Mouse (Mus musculus) heart, adult 2 months (tissue): Measurements from ENCODE around the gene Gon7. TPM values are rescaled to one million over a fixed set of nuclear protein-coding genes. Genes with fewer than 3 reads are reported as not detected.

ENCODE experiments used
- DNase-seq, 2 experiments: peaks; one replicate each; pipeline ENCODE4 v3.0.0; 2021
- H3K27ac ChIP-seq: fragments of 200-600 bp; 2 replicates; pipeline ENCODE4 v1.8.1; 2022
- H3K27me3 ChIP-seq: fragments of 200-500 bp; 2 replicates; pipeline ENCODE4 v1.6.1; 2012; ENCODE audit warnings: mild to moderate bottlenecking, low read length, inconsistent platforms, mixed read lengths; ENCODE audit not compliant: control insufficient read depth, insufficient read depth
- H3K36me3 ChIP-seq: fragments of 200-500 bp; 2 replicates; pipeline ENCODE4 v1.6.1; 2012; ENCODE audit warnings: low read length, inconsistent platforms; ENCODE audit not compliant: control insufficient read depth, insufficient read depth
- H3K4me1 ChIP-seq: fragments of 200-500 bp; 2 replicates; pipeline ENCODE4 v1.6.1; 2011; ENCODE audit warnings: low read length; ENCODE audit not compliant: control insufficient read depth, insufficient read depth
- H3K4me3 ChIP-seq: fragments of 200-600 bp; 2 replicates; pipeline ENCODE4 v1.8.1; 2022
- H3K79me2 ChIP-seq: fragments of 200-500 bp; replicated peaks from 2 replicates; pipeline ENCODE4 v1.6.1; 2012; ENCODE audit warnings: mild to moderate bottlenecking, inconsistent platforms, low read length, moderate library complexity, mixed read lengths; ENCODE audit not compliant: control insufficient read depth, insufficient read depth
- H3K9ac ChIP-seq: fragments of 200-500 bp; 2 replicates; pipeline ENCODE4 v1.6.1; 2012; ENCODE audit warnings: low read depth, mild to moderate bottlenecking, control low read depth, inconsistent platforms, low read length, mixed read lengths
- CTCF ChIP-seq: fragments of 200-600 bp; IDR thresholded peaks from 2 replicates; pipeline ENCODE4 v1.8.1; 2022; ENCODE audit warnings: antibody characterized with exemption, mild to moderate bottlenecking, moderate library complexity
- EP300 ChIP-seq: fragments of 200-500 bp; IDR thresholded peaks from 2 replicates; pipeline ENCODE4 v1.6.1; 2011; ENCODE audit warnings: low read depth, low read length, control low read depth; ENCODE audit not compliant: insufficient read depth
- POLR2A ChIP-seq: fragments of 200-500 bp; IDR thresholded peaks from 2 replicates; pipeline ENCODE4 v1.6.1; 2011; ENCODE audit warnings: mild to moderate bottlenecking, low read depth, low read length, control low read depth; ENCODE audit not compliant: insufficient read depth
- WGBS: fragments of 180-500 bp; shearing (Covaris S2); methylation state at CpG from one replicate; pipeline ENCODE4 v1.1.7; 2018; 5-methylcytosine and 5-hydroxymethylcytosine counted together
- intact Hi-C: fragments of 180-260 bp; cut with DNase I; formaldehyde crosslinking; loops from one replicate; pipeline ENCODE4 v1.15.1; 2025
- polyA plus RNA-seq: library from polyadenylated mRNA; depleted of rRNA; stranded (reverse); fragments of >200 nt; gene quantifications from 2 replicates; pipeline ENCODE4 v1.2.3, GENCODE M21; 2012
- total RNA-seq, 2 experiments: library from RNA; stranded (reverse); gene quantifications; 2 replicates each; pipeline ENCODE4 v1.2.3; 2021

Gon7 gene
- total and polyA plus RNA-seq, 3 experiments: 5.9 to 10.4 (median 9.8) TPM

- H3K36me3 ChIP-seq: peaks cover 9% of the 10 kb centered on the region
- peak; percentile 73 for TF ChIP-seq CTCF
- TF ChIP-seq POLR2A: no peak
- H3K9ac ChIP-seq: no peak overlapping the region
- H3K79me2 ChIP-seq: no peaks in the 10 kb centered on the region; the same call in 1 of the 2 replicates
- WGBS: 63% methylated on average over 3 of the region's 3 CpGs
- no peaks in the 10 kb centered on the region for H3K27me3 ChIP-seq
- no peak overlapping the region for H3K4me3 ChIP-seq
- no peak overlapping the region for H3K27ac ChIP-seq
- DNase-seq: no peak
- peaks cover 4% of the 10 kb centered on the region for H3K4me1 ChIP-seq
- intact Hi-C loops: loop anchor here (1.0 to 5.0 kb wide), 3 partner anchors 33 to 325 kb away; partner anchors contain the start of gene Btbd7
Observed at GRCm38 (mm10) chr12:102740285-102740684, 17.3 kb downstream of the Gon7 start.

- no peak overlapping the region for H3K4me3 ChIP-seq
- intact Hi-C loops: no loop called here
- H3K27ac ChIP-seq: no peak overlapping the region
- H3K36me3 ChIP-seq: peaks cover under 1% of the 10 kb centered on the region; the same call in 1 of the 2 replicates
- WGBS: 49% methylated on average over 5 of the region's 5 CpGs
- H3K27me3 ChIP-seq: no peaks in the 10 kb centered on the region
- H3K9ac ChIP-seq: no peak overlapping the region
- DNase-seq: peak in 1 of 2 experiments; percentile 17
- TF ChIP-seq CTCF (no peak), POLR2A (no peak), EP300 (no peak)
- H3K4me1 ChIP-seq: peaks cover 2% of the 10 kb centered on the region; the same call in 1 of the 2 replicates
- no peaks in the 10 kb centered on the region for H3K79me2 ChIP-seq
Observed at GRCm38 (mm10) chr12:102739096-102739495, 18.5 kb downstream of the Gon7 start.

DNA sequence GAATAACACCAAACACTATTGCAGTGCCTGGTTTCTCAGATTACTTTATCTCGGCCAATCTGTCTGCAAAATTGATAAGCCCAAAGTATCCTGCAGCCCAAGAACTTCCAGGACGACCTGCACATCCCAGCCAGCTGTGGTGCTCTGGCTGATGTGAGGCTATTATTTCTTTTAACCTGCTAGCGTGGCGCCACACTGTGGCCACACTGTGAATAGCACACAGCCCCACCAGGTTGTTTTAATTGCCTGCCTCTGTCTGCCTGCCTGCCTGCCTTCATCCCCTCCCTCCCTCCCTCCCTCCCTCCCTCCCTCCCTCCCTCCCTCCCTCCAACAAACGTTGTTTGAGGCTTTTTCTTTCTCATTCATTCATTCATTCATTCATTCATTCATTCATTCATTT is 24.2 kb downstream of the Gon7 start:
- no peaks in the 10 kb centered on the region for H3K79me2 ChIP-seq
- no peak overlapping the region for H3K27ac ChIP-seq
- intact Hi-C loops: no loop called here
- 4% methylated on average over 5 of the region's 5 CpGs for WGBS
- no peak overlapping the region for H3K4me3 ChIP-seq
- no peaks in the 10 kb centered on the region for H3K36me3 ChIP-seq
- H3K9ac ChIP-seq: no peak overlapping the region
- H3K4me1 ChIP-seq: no peaks in the 10 kb centered on the region
- peak; percentile 69 for TF ChIP-seq CTCF
- no peak for TF ChIP-seq EP300
- TF ChIP-seq POLR2A: no peak
- H3K27me3 ChIP-seq: no peaks in the 10 kb centered on the region
- DNase-seq: peak; percentile 49 to 68

GRCm38 (mm10) chr12:102730798-102731619 is 26.6 kb downstream of the Gon7 start:
- H3K36me3 ChIP-seq: no peaks in the 10 kb centered on the region
- DNase-seq: no peak
- H3K79me2 ChIP-seq: no peaks in the 10 kb centered on the region
- TF ChIP-seq POLR2A: no peak
- no peak for TF ChIP-seq EP300
- no peak for TF ChIP-seq CTCF
- no peak overlapping the region for H3K9ac ChIP-seq
- intact Hi-C loops: no loop called here
- H3K4me3 ChIP-seq: no peak overlapping the region
- no peaks in the 10 kb centered on the region for H3K27me3 ChIP-seq
- H3K27ac ChIP-seq: no peak overlapping the region
- no peaks in the 10 kb centered on the region for H3K4me1 ChIP-seq
- WGBS: 41% methylated on average over 16 of the region's 16 CpGs

- Histone ChIP-seq H3K27ac (no peak overlapping the region), H3K4me1 (no peaks in the 10 kb centered on the region), H3K27me3 (no peaks in the 10 kb centered on the region), H3K9ac (no peak overlapping the region), H3K79me2 (no peaks in the 10 kb centered on the region), H3K36me3 (no peaks in the 10 kb centered on the region), H3K4me3 (no peak overlapping the region)
- TF ChIP-seq POLR2A (no peak), CTCF (no peak), EP300 (no peak)
- DNase-seq: peak in 1 of 2 experiments; percentile 40
- 50% methylated on average over 26 of the region's 26 CpGs for WGBS
- intact Hi-C loops: no loop called here
Observed at GRCm38 (mm10) chr12:102729855-102730797, 27.5 kb downstream of the Gon7 start.

- no peak overlapping the region for H3K27ac ChIP-seq
- DNase-seq: no peak
- WGBS: 56% methylated on average over 7 of the region's 7 CpGs
- H3K36me3 ChIP-seq: no peaks in the 10 kb centered on the region
- no peak overlapping the region for H3K9ac ChIP-seq
- intact Hi-C loops: no loop called here
- TF ChIP-seq POLR2A (no peak), CTCF (no peak), EP300 (no peak)
- no peaks in the 10 kb centered on the region for H3K27me3 ChIP-seq
- no peaks in the 10 kb centered on the region for H3K4me1 ChIP-seq
- no peaks in the 10 kb centered on the region for H3K79me2 ChIP-seq
- H3K4me3 ChIP-seq: no peak overlapping the region
Observed at GRCm38 (mm10) chr12:102725761-102726175, 31.8 kb downstream of the Gon7 start.
